Mouse (Mus musculus) forelimb bud, embryonic 11.5 days (tissue): ENCODE measurements at regions not wholly inside any gene's neighbourhood (a gene's known extent, or its start where the extent isn't known, plus 50 kb on each side); places are given as distances from the start of the nearest gene placed in this dataset.

Experiments
- DNase-seq: peaks from one replicate; pipeline ENCODE4 v3.0.0-alpha.2; 2012; ENCODE audit warnings: low read depth, low spot score

GRCm38 (mm10) chr10:37227889-37228288, 89.2 kb upstream of the Marcks start:
- no peak for DNase-seq

- DNase-seq, result no peak
Observed at GRCm38 (mm10) chr10:37221730-37222129, 83.0 kb upstream of the Marcks start.

- no peak for DNase-seq
Observed at GRCm38 (mm10) chr10:37220434-37220833, 81.7 kb upstream of the Marcks start.

- no peak for DNase-seq
Observed at GRCm38 (mm10) chr10:37219936-37220335, 81.2 kb upstream of the Marcks start.

- no peak for DNase-seq
Observed at GRCm38 (mm10) chr10:37219381-37219780, 80.7 kb upstream of the Marcks start.

GRCm38 (mm10) chr10:37214656-37215055, 75.9 kb upstream of the Marcks start:
- no peak for DNase-seq

- DNase-seq, result no peak
Observed at GRCm38 (mm10) chr10:37212350-37213035, 73.8 kb upstream of the Marcks start.

- no peak for DNase-seq
Observed at GRCm38 (mm10) chr10:37211305-37211704, 72.6 kb upstream of the Marcks start.

GRCm38 (mm10) chr10:37210223-37210622, 71.5 kb upstream of the Marcks start:
- no peak for DNase-seq

GRCm38 (mm10) chr10:37206986-37207385, 68.3 kb upstream of the Marcks start:
- DNase-seq, result no peak

- DNase-seq, result no peak
Observed at GRCm38 (mm10) chr10:37206546-37206945, 67.8 kb upstream of the Marcks start.

- DNase-seq, result no peak
Observed at GRCm38 (mm10) chr10:37203709-37204108, 65.0 kb upstream of the Marcks start.

- DNase-seq, result no peak
Observed at GRCm38 (mm10) chr10:37194798-37195453, 56.2 kb upstream of the Marcks start.

GRCm38 (mm10) chr10:37194131-37194797, 55.5 kb upstream of the Marcks start:
- DNase-seq, result no peak

GRCm38 (mm10) chr10:37192661-37193060, 53.9 kb upstream of the Marcks start:
- no peak for DNase-seq

GRCm38 (mm10) chr10:37190092-37190491, 51.4 kb upstream of the Marcks start:
- no peak for DNase-seq
